Mouse (Mus musculus) kidney, adult 2 months (tissue): ENCODE data around the gene Nlrp6.

Source experiments
- CTCF ChIP-seq: fragments of 200-500 bp; conservative IDR thresholded peaks from 2 replicates; pipeline ENCODE4 v1.5.1; 2011; ENCODE audit warnings: low read depth, mild to moderate bottlenecking, control low read depth, low read length, moderate library complexity, mixed read lengths; ENCODE audit not compliant: insufficient read depth, insufficient read length
- POLR2A ChIP-seq: fragments of 200-500 bp; IDR thresholded peaks from one replicate; pipeline ENCODE4 v1.6.1; 2011; ENCODE audit warnings: low read depth, low read length, control low read depth

- no peak for TF ChIP-seq POLR2A
- no peak for TF ChIP-seq CTCF
Observed at GRCm38 (mm10) chr7:140908181-140908580, 12.5 kb upstream of the Nlrp6 start.
